9 mouse cellular contexts compared by ENCODE assay signal in the genomic region with DNA sequence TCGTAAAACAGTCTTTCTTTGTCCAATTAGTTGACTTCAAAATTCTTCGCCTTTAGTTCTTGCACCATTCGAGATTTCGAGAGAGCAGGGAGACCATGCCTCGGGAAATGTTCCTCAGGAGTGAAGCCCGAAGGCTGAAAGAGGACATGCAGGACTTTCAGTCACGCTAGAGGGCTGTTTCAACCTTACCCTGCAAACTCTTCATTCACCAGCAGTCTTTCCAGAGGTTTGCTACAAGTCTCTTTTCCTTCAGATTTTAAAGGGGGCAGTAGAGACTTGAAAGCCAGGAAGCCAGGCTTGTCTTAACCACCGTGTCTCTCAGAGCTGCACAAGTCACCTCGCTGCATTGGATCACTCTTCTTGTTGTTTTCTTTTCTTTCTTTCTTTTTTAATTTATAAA. TPM values are rescaled to one million over a fixed set of nuclear protein-coding genes. Genes with fewer than 3 reads are reported as not detected.
DNase-seq lines count a peak whose midpoint lies in the region; ATAC-seq and TF ChIP-seq lines count a peak whose summit lies in the region.
"Had no signal": no experiment of that assay in that cellular context is flagged by ENCODE, and none has a peak within 500 bp of the region (broad histone marks: within the 10 kb centered on the region; RNA-seq: fewer than 3 reads in every experiment).

No protein-coding gene starts in this region.

- H3K9ac ChIP-seq in heart, embryonic 13.5 days: peak overlapping the region; percentile 77; the same call in 1 of the 2 replicates
- peak overlapping the region; percentile 65; the same call in 1 of the 2 replicates for H3K9ac ChIP-seq in hindbrain, embryonic 13.5 days
- peak overlapping the region; percentile 54; the same call in 1 of the 2 replicates for H3K9ac ChIP-seq in midbrain, embryonic 13.5 days (replicated peaks)

- no peaks in the 10 kb centered on the region for H3K9me3 ChIP-seq in heart, embryonic 13.5 days
- H3K9me3 ChIP-seq in hindbrain, embryonic 13.5 days: no peaks in the 10 kb centered on the region
- H3K9me3 ChIP-seq in midbrain, embryonic 13.5 days: no peaks in the 10 kb centered on the region

- no peak for TF ChIP-seq POLR2A in brain, embryonic 14.5 days (IDR thresholded peaks at IDR 0.05; ENCODE audit: borderline replicate concordance, extremely low read depth, insufficient read depth, insufficient read length, poor library complexity, severe bottlenecking)

- H3K4me2 ChIP-seq in heart, embryonic 13.5 days: peak overlapping the region; percentile 96
- H3K4me2 ChIP-seq in hindbrain, embryonic 13.5 days: peak overlapping the region; percentile 89
- H3K4me2 ChIP-seq in midbrain, embryonic 13.5 days (replicated peaks): peak overlapping the region; percentile 86

- TF ChIP-seq CTCF in brain, embryonic 14.5 days (IDR thresholded peaks at IDR 0.05; ENCODE audit: borderline replicate concordance, extremely low read depth, insufficient read depth, insufficient read length): peak; percentile 37; the same call in 1 of the 2 replicates

- no peak for DNase-seq in heart, adult 11 months
- peak; percentile 71 for DNase-seq in brain, embryonic 14.5 days (ENCODE audit: low read depth)
- no peak for DNase-seq in frontal cortex, postnatal 14 days (ENCODE audit: low spot score in 2 of 2)
- no peak for DNase-seq in layer of hippocampus, adult 8-10 months (ENCODE audit: low spot score in 2 of 2)
- no peak for DNase-seq in left cerebral cortex, adult 18-20 months (ENCODE audit: low spot score in 2 of 2)

- H3K27ac ChIP-seq in heart, embryonic 13.5 days (replicated peaks): no peak overlapping the region
- no peak overlapping the region for H3K27ac ChIP-seq in hindbrain, embryonic 13.5 days
- no peak overlapping the region for H3K27ac ChIP-seq in midbrain, embryonic 13.5 days

- 6% methylated on average over 9 of the region's 9 CpGs for WGBS in heart, embryonic 13.5 days
- 5% methylated on average over 9 of the region's 9 CpGs for WGBS in hindbrain, embryonic 13.5 days
- WGBS in midbrain, embryonic 13.5 days: 2% methylated on average over 9 of the region's 9 CpGs

- peaks cover 22% of the 10 kb centered on the region for H3K27me3 ChIP-seq in heart, embryonic 13.5 days (replicated peaks)
- H3K27me3 ChIP-seq in hindbrain, embryonic 13.5 days: peaks cover 35% of the 10 kb centered on the region
- H3K27me3 ChIP-seq in midbrain, embryonic 13.5 days: peaks cover 30% of the 10 kb centered on the region

- ATAC-seq in heart, embryonic 13.5 days (ENCODE audit: extremely low read depth, insufficient number of reproducible peaks, low FRiP score, low TSS enrichment): no peak
- ATAC-seq in hindbrain, embryonic 13.5 days (ENCODE audit: low FRiP score): peak; percentile 70
- peak; percentile 40; the same call in 1 of the 2 replicates for ATAC-seq in midbrain, embryonic 13.5 days

- peaks cover 4% of the 10 kb centered on the region; the same call in 1 of the 2 replicates for H3K4me1 ChIP-seq in heart, embryonic 13.5 days
- peaks cover 14% of the 10 kb centered on the region for H3K4me1 ChIP-seq in hindbrain, embryonic 13.5 days (replicated peaks)
- peaks cover 13% of the 10 kb centered on the region for H3K4me1 ChIP-seq in midbrain, embryonic 13.5 days (replicated peaks)

- no peaks in the 10 kb centered on the region for H3K36me3 ChIP-seq in heart, embryonic 13.5 days
- H3K36me3 ChIP-seq in hindbrain, embryonic 13.5 days: no peaks in the 10 kb centered on the region
- H3K36me3 ChIP-seq in midbrain, embryonic 13.5 days: no peaks in the 10 kb centered on the region

- peak overlapping the region; percentile 61 for H3K4me3 ChIP-seq in heart, embryonic 13.5 days
- peak overlapping the region; percentile 49 for H3K4me3 ChIP-seq in hindbrain, embryonic 13.5 days
- H3K4me3 ChIP-seq in midbrain, embryonic 13.5 days (replicated peaks): peak overlapping the region; percentile 48

RNA-seq across cellular contexts. Expression of a gene that starts 0.9 kb away (rescaled TPM):
- 0.06 and 0.21 TPM in 2 replicates for polyA plus RNA-seq in heart, embryonic 13.5 days (2015; fragmentation: Nextera tagmentation; extraction: Ambion mirVana)
- 1.2 and 1.6 TPM in 2 replicates for polyA plus RNA-seq in brain, embryonic 14.5 days (2012; rRNA removed)
- 0.87 and 1.0 TPM in 2 replicates for polyA plus RNA-seq in hindbrain, embryonic 13.5 days (2015; fragmentation: Nextera tagmentation; extraction: Ambion mirVana)
- polyA plus RNA-seq in midbrain, embryonic 13.5 days (2015; fragmentation: Nextera tagmentation; extraction: Ambion mirVana): 0.39 and 0.40 TPM in 2 replicates
- 10 to 100 TPM; 34.1 to 42.8 (median 36.6) TPM for total RNA-seq in layer of hippocampus, adult 8-10 months (2022)
- 1 to 10 TPM; 5.2 to 6.3 TPM for total RNA-seq in left cerebral cortex, adult 18-20 months (2021)
- total RNA-seq: liver, adult 2 months had no signal
- polyA plus RNA-seq: liver, adult 2 months had no signal
